Mouse (Mus musculus) monocyte, adult 5-6 weeks (primary cell): ENCODE data around the gene Cenph. TPM values are rescaled to one million over a fixed set of nuclear protein-coding genes. Genes with fewer than 3 reads are reported as not detected.
"Not testable (repeated sequence)": the region's sequence is repeated elsewhere in the genome, so short reads cannot be mapped to it uniquely, and the experiment has no call there.

ENCODE experiments used
- ATAC-seq: fragments of 153-309, 156-312 bp; replicated peaks from 2 replicates; pipeline ENCODE4 v1.8.0; 2017; ENCODE audit warnings: mild to moderate bottlenecking; ENCODE audit not compliant: low TSS enrichment, insufficient number of reproducible peaks, severe bottlenecking, poor library complexity, low FRiP score
- total RNA-seq: library from RNA; stranded (forward); fragments of 200-1000, 200-491, 200-594 nt; gene quantifications from 3 replicates; pipeline ENCODE4 v1.2.3, GENCODE M21; 2017

The Cenph gene
- 0.68 to 3.1 TPM (median 2.5 TPM) in 3 replicates for total RNA-seq

- ATAC-seq, result peak; percentile 96
Observed at GRCm38 (mm10) chr13:100775252-100776055, at the start of gene Cenph. Gene Cenph (minus strand): TSS chr13:100775899.

GRCm38 (mm10) chr13:100824916-100825315 lies 49.2 kb upstream of the Cenph start:
- no peak for ATAC-seq

GRCm38 (mm10) chr13:100824306-100824705 lies 48.6 kb upstream of the Cenph start:
- ATAC-seq, result peak; percentile 75

- no peak for ATAC-seq
Observed at GRCm38 (mm10) chr13:100823863-100824262, 48.2 kb upstream of the Cenph start.

GRCm38 (mm10) chr13:100814451-100814850 lies 38.8 kb upstream of the Cenph start:
- ATAC-seq, result no peak

GRCm38 (mm10) chr13:100805776-100806175 lies 30.1 kb upstream of the Cenph start:
- ATAC-seq, result no peak

- ATAC-seq, result no peak
Observed at GRCm38 (mm10) chr13:100797171-100797570, 21.5 kb upstream of the Cenph start.

GRCm38 (mm10) chr13:100789083-100789482 lies 13.4 kb upstream of the Cenph start:
- no peak for ATAC-seq

- not testable (repeated sequence) for ATAC-seq
Observed at GRCm38 (mm10) chr13:100788057-100788456, 12.4 kb upstream of the Cenph start.

- no peak for ATAC-seq
Observed at GRCm38 (mm10) chr13:100787316-100788010, 11.8 kb upstream of the Cenph start.

- peak; percentile 96 for ATAC-seq
Observed at GRCm38 (mm10) chr13:100786414-100786867, 10.7 kb upstream of the Cenph start, which contains the start of gene Ccnb1. Gene Ccnb1 (minus strand): TSS chr13:100786570.

- 0 out of 2 replicates have a peak, but pooled peaks have one; percentile 14 for ATAC-seq
Observed at GRCm38 (mm10) chr13:100785806-100786413, 10.2 kb upstream of the Cenph start.

- ATAC-seq, result no peak
Observed at GRCm38 (mm10) chr13:100777491-100777890, 1.8 kb upstream of the Cenph start.

- no peak for ATAC-seq
Observed at GRCm38 (mm10) chr13:100776710-100777109, 1.0 kb upstream of the Cenph start.

GRCm38 (mm10) chr13:100776056-100776419 lies 339 bp upstream of the Cenph start:
- no peak for ATAC-seq

GRCm38 (mm10) chr13:100774704-100775103 lies 995 bp downstream of the Cenph start:
- ATAC-seq, result no peak

- no peak for ATAC-seq
Observed at GRCm38 (mm10) chr13:100755329-100755728, 20.4 kb downstream of the Cenph start.

- no peak for ATAC-seq
Observed at GRCm38 (mm10) chr13:100754186-100754585, 21.5 kb downstream of the Cenph start.

GRCm38 (mm10) chr13:100753011-100753410 lies 22.7 kb downstream of the Cenph start:
- no peak for ATAC-seq
